23 mouse cellular contexts compared by ENCODE assay signal in genomic region chr13:35258720-35259119, GRCm38 (mm10).
DNase-seq lines count a peak whose midpoint lies in the region; ATAC-seq and TF ChIP-seq lines count a peak whose summit lies in the region.
"Had no signal": no experiment of that assay in that cellular context is flagged by ENCODE, and none has a peak within 500 bp of the region (broad histone marks: within the 10 kb centered on the region; RNA-seq: fewer than 3 reads in every experiment).

No protein-coding gene starts in this region.

- H3K27me3 ChIP-seq in heart, adult 2 months (ENCODE audit: control insufficient read depth, insufficient read depth, low read length): no peaks in the 10 kb centered on the region
- H3K27me3 ChIP-seq: CH12.LX; embryonic facial prominence, embryonic 12.5 days; forebrain, embryonic 13.5 days; forebrain, embryonic 15.5 days; Patski had no signal

- no peak overlapping the region for H3K9ac ChIP-seq in heart, adult 2 months (ENCODE audit: low read depth, low read length)
- H3K9ac ChIP-seq: embryonic facial prominence, embryonic 12.5 days; forebrain, embryonic 13.5 days; forebrain, embryonic 15.5 days had no signal

- no peak for TF ChIP-seq CTCF in heart, adult 2 months (IDR thresholded peaks at IDR 0.05)

- no peak overlapping the region for H3K27ac ChIP-seq in heart, adult 2 months
- H3K27ac ChIP-seq: embryonic facial prominence, embryonic 10.5 days; embryonic facial prominence, embryonic 12.5 days; forebrain, embryonic 13.5 days; forebrain, embryonic 15.5 days had no signal

- no peak for TF ChIP-seq EP300 in heart, adult 2 months (IDR thresholded peaks at IDR 0.05; ENCODE audit: insufficient read depth, low read depth, low read length)

- no peaks in the 10 kb centered on the region for H3K79me2 ChIP-seq in heart, adult 2 months (replicated peaks; ENCODE audit: control insufficient read depth, insufficient read depth, low read length)

- intact Hi-C loops in heart, adult 2 months (cut with DNase I): no loop called here

- ATAC-seq in megakaryocyte progenitor cell, adult 5-6 weeks (replicated peaks; ENCODE audit: poor library complexity): peak; percentile 42; the same call in 1 of the 2 replicates
- ATAC-seq: activated CD4-positive, CD25-positive, alpha-beta regulatory T cell, adult 4 months; CD4-positive, CD25-positive, alpha-beta regulatory T cell, adult 4 months; forebrain, embryonic 13.5 days; forebrain, embryonic 15.5 days; Patski had no signal

- H3K36me3 ChIP-seq in heart, adult 2 months (ENCODE audit: control insufficient read depth, insufficient read depth, low read length): no peaks in the 10 kb centered on the region
- H3K36me3 ChIP-seq: embryonic facial prominence, embryonic 10.5 days; embryonic facial prominence, embryonic 12.5 days; forebrain, embryonic 15.5 days; G1E had no signal

- H3K4me1 ChIP-seq in heart, adult 2 months (ENCODE audit: control insufficient read depth, insufficient read depth, low read length): no peaks in the 10 kb centered on the region
- H3K4me1 ChIP-seq: embryonic facial prominence, embryonic 10.5 days; embryonic facial prominence, embryonic 12.5 days; forebrain, embryonic 13.5 days; forebrain, embryonic 15.5 days had no signal

- H3K4me3 ChIP-seq in heart, adult 2 months: no peak overlapping the region
- H3K4me3 ChIP-seq: embryonic facial prominence, embryonic 10.5 days; embryonic facial prominence, embryonic 12.5 days; forebrain, embryonic 13.5 days; forebrain, embryonic 15.5 days had no signal

- DNase-seq in lung, postnatal 36 days: peak; percentile 3
- DNase-seq in lung, postnatal 4 days: no peak
- no peak for DNase-seq in spleen, postnatal 36 days (ENCODE audit: low spot score in 2 of 2)
- no peak for DNase-seq in heart, adult 2 months
- DNase-seq: adrenal gland, adult 8-10 months; adrenal gland, postnatal 14 days; adrenal gland, postnatal 36 days; B cell, adult 2 months; cerebellum, adult 11-12 months; cerebellum, adult 2 months; cerebellum, adult 9-10 months; cerebellum, postnatal 10 days; cerebellum, postnatal 25 days had no signal

- WGBS in heart, adult 2 months: 93% methylated on average over 1 of the region's 1 CpGs

- no peak for TF ChIP-seq POLR2A in heart, adult 2 months (IDR thresholded peaks at IDR 0.05; ENCODE audit: insufficient read depth, low read depth, low read length)
